Mouse (Mus musculus) small intestine, adult 2 months (tissue): ENCODE measurements around the gene Shprh.
"Not testable (repeated sequence)": the region's sequence is repeated elsewhere in the genome, so short reads cannot be mapped to it uniquely, and the experiment has no call there.

ENCODE experiments used
- CTCF ChIP-seq: fragments of 200-500 bp; IDR thresholded peaks from 2 replicates; pipeline ENCODE4 v1.5.1; 2012; ENCODE audit warnings: low read depth, mild to moderate bottlenecking, control low read depth, inconsistent platforms, low read length, moderate library complexity, mixed read lengths; ENCODE audit not compliant: insufficient replicate concordance, insufficient read length; ENCODE audit errors: extremely low read depth
- POLR2A ChIP-seq: fragments of 200-500 bp; IDR thresholded peaks from 2 replicates; pipeline ENCODE4 v1.6.1; 2012; ENCODE audit warnings: low read depth, mild to moderate bottlenecking, control low read depth, inconsistent platforms, low read length, moderate library complexity

GRCm38 (mm10) chr10:11253581-11253980 is 104.4 kb downstream of the Shprh start:
- TF ChIP-seq CTCF, POLR2A: not testable (repeated sequence)
